Mouse (Mus musculus): Measurements from ENCODE around the gene Zfp583. TPM values are rescaled to one million over a fixed set of nuclear protein-coding genes. Genes with fewer than 3 reads are reported as not detected.
"Not testable (repeated sequence)": the region's sequence is repeated elsewhere in the genome, so short reads cannot be mapped to it uniquely, and the experiment has no call there.

Zfp583 gene
- 10 to 100 TPM in 1 of 26 experiments, 1 to 10 TPM in 25; 1.1 to 11.1 (median 4.2) TPM for total RNA-seq (2018; cell fraction: chromatin; rRNA removed)
- 1 to 10 TPM in 20 of 26 experiments, under 1 TPM in 6; 0.19 to 3.4 (median 1.4) TPM for total RNA-seq (2018; cell fraction: cytosol; rRNA removed)
- 1 to 10 TPM; 1.2 to 9.6 (median 2.9) TPM for total RNA-seq (2018; cell fraction: nucleus; rRNA removed)
- polyA plus RNA-seq (2018): 1.3 to 3.0 TPM (median 1.3 TPM) in 3 replicates

DNA sequence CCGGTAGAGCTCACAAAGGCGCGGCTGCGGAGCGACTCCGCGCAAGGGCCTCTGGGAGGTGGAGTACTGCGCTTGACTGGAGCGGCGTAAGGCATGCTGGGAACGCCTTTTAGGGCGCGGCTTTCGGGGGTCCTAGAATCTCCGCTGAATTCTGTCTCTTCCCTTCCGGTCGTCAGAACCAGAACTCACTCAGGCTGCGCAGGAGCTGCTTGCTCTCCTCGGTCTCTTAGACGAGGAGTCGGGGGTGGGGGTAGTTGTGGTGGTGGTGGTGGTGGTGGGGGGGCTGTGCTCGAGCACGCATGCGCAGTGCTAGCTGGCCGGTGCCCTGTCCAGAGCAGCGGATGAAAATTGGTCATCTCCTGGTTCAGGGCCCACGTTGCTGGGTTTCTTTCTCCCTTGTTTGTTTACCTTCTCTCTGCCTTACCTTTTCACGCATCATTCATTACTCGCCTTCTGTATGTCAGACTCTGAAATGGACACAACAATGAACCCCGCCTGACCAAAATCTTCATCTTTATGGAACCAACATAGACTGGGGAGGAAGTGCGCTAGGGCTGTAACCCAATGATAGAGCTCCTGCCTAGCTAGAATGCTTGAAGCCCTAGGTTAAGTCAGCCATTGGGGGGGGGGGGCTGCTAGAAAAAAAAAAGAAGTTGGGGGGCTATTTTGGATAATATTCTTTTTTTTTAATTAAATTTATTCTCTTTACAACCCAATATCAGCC lies at the start of gene Zfp583:
Gene Zfp583 (minus strand): TSS at position 53 of the 724 bp plus-strand sequence.
- Histone ChIP-seq H3K4me3 (ENCODE audit: inconsistent target) (peak within 1 kb of the TSS; percentile 51), H3K27ac (no peak within 1 kb of the TSS), H3K36me3 (ENCODE audit: inconsistent target) (no peaks in the 10 kb centered on the region), H3K79me2 (ENCODE audit: inconsistent target) (no peaks in the 10 kb centered on the region)
- WGBS (ENCODE audit: missing documents): 10% methylated on average over 31 of the region's 31 CpGs

DNA sequence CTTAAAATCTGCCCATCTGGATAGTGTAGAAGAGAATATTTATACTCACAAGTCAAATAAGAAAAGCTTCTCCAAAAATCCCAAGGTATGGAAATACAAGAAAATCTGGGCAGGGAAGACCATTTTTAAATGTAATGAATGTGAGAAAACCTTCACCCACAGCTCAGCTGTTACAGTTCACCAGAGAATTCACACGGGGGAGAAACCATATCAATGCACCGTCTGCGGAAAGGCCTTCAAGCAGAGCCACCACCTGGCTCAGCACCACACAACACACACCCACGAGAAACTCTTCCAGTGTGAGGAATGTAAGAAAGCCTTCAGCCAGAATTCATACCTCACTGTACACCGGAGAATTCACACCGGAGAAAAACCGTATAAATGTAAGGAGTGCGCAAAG lies 47.4 kb upstream of the Zfp583 start:
- H3K27ac ChIP-seq: no peak overlapping the region
- H3K79me2 ChIP-seq (ENCODE audit: inconsistent target): no peaks in the 10 kb centered on the region
- H3K4me3 ChIP-seq (ENCODE audit: inconsistent target): no peak overlapping the region
- H3K36me3 ChIP-seq (ENCODE audit: inconsistent target): peaks cover 8% of the 10 kb centered on the region; the same call in 1 of the 2 replicates
- 93% methylated on average over 8 of the region's 8 CpGs for WGBS (ENCODE audit: missing documents)

DNA sequence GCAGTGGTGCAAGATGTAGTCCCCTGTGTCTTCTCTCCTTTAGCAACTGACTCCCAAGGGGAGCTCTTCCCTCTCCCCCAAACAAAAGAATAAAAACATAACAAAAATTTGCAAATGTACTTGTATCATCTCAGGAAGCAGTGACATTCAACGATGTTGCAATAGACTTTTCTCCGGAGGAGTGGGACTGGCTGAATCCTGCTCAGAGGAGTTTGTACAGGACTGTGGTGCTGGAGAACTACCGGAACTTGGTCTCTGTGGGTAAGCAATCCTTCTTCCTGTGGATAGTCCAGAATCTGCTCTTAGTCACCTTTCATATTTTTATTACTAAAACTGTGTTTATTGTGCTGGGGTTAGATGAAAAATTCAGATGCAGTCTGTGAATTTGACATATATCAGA lies 41.9 kb upstream of the Zfp583 start:
- Histone ChIP-seq H3K36me3 (ENCODE audit: inconsistent target) (no peaks in the 10 kb centered on the region), H3K79me2 (ENCODE audit: inconsistent target) (no peaks in the 10 kb centered on the region), H3K27ac (no peak overlapping the region), H3K4me3 (ENCODE audit: inconsistent target) (no peak overlapping the region)
- WGBS (ENCODE audit: missing documents): 70% methylated on average over 3 of the region's 3 CpGs

DNA sequence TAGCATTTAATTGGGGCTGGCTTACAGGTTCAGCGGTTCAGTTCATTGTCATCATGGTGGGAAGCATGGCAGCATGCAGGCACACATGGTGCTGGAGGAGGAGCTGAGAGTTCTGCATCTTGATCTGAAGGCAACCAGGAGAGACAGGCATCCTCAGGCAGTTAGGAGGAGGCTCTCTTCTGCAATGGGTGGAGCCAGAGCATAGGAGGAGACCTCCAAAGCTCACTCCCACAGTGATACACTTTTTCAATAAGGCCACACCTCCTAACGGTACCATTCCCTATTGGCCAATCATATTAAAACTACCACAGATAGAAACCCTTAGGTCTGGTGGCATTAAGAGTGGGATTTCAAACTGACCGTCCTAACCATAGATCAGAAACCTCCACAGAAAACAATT lies 38.4 kb upstream of the Zfp583 start:
- no peaks in the 10 kb centered on the region for H3K36me3 ChIP-seq (ENCODE audit: inconsistent target)
- no peak overlapping the region for H3K27ac ChIP-seq
- H3K79me2 ChIP-seq (ENCODE audit: inconsistent target): no peaks in the 10 kb centered on the region
- H3K4me3 ChIP-seq (ENCODE audit: inconsistent target): no peak overlapping the region
- WGBS (ENCODE audit: missing documents): 98% methylated on average over 3 of the region's 3 CpGs

DNA sequence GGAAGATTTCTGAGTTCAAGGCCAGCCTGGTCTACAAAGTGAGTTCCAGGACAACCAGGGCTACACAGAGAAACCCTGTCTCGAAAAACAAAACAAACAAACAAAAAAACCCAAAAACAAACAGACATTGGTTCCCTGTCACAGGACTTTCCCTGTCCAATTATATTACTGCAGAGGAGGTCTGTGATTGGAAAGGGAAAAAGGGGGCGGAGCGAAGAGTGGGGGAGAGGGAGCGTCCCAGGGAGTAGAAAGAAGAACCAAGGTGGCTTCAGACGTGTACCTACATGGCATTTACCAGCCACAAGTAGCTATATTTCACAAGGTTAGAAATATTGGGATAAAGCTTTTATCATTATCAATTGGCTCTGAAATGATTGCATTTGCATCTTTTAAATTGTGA lies 37.1 kb upstream of the Zfp583 start:
- H3K27ac ChIP-seq; H3K79me2 ChIP-seq (ENCODE audit: inconsistent target); H3K36me3 ChIP-seq (ENCODE audit: inconsistent target); H3K4me3 ChIP-seq (ENCODE audit: inconsistent target): not testable (repeated sequence)
- 86% methylated on average over 5 of the region's 5 CpGs for WGBS (ENCODE audit: missing documents)

DNA sequence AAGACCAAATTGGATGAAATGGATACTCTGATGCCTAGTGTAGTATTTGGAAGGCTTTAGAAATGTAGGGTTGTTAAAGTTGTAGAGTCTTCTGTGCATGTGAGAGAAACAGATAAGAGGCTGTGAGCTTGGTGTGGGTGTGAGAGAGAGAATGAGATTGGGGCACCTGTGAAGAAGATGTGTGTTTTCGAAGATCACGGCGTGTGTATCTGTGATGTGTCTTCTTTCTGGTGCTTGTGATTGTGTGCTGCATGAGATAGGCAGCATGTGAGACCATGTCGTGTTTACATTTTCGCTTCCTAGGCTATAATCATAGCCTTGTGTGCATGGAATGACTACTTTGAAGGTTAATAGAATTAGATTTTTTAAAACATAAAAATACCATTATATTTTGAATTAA lies 36.1 kb upstream of the Zfp583 start:
- Histone ChIP-seq H3K79me2 (ENCODE audit: inconsistent target) (no peaks in the 10 kb centered on the region), H3K36me3 (ENCODE audit: inconsistent target) (no peaks in the 10 kb centered on the region), H3K27ac (no peak overlapping the region), H3K4me3 (ENCODE audit: inconsistent target) (no peak overlapping the region)
- WGBS (ENCODE audit: missing documents): 92% methylated on average over 5 of the region's 5 CpGs

DNA sequence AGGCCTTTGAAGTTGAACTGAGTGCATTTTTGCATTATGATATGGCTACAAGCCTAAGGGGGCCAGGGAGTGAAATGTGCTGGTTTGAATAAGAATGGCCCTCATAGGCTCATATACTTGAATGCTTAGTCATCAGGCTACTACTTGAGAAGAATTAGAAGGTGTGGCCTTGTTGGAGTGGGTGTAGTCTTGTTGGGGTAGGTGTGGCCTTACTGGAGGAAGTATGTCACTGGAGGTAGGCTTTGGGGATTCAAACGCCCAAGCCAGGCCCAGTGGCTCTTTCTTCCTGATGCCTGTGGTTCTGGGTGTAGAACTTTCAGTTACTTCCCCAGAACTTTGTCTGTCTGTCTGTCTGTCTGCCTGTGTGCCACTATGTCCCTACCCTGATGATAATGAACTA lies 33.7 kb upstream of the Zfp583 start:
- Histone ChIP-seq H3K27ac (no peak overlapping the region), H3K79me2 (ENCODE audit: inconsistent target) (no peaks in the 10 kb centered on the region), H3K36me3 (ENCODE audit: inconsistent target) (no peaks in the 10 kb centered on the region), H3K4me3 (ENCODE audit: inconsistent target) (no peak overlapping the region)
- 50% methylated on average over 1 of the region's 1 CpGs for WGBS (ENCODE audit: missing documents)

DNA sequence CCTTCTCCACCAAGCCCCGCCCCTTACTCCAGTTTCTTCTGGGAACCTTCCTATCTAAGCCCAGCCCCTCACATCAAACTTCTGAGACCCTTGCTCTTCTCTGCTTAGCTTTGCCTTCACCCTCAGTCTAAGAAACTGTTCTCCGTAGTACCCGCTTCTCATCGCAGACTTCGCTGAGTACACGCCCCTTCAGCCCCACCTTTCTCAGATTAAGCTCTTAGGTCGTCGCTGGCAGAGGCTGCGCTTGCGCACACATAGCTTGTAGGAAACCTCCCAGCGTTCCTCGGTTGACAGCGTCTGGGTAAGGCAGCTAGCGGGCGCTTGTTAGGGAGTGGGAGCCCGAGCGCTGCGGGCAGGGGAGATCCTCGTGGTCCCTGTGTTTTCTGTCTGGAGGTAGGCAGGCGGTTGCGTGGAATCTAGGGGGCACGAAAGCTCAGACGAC lies 32.0 kb upstream of the Zfp583 start, which contains the start of gene Zfp78:
Gene Zfp78 (plus strand): TSS at position 234 of the 442 bp plus-strand sequence.
- Histone ChIP-seq H3K27ac (peak within 1 kb of the TSS; percentile 62), H3K36me3 (ENCODE audit: inconsistent target) (no peaks in the 10 kb centered on the region), H3K79me2 (ENCODE audit: inconsistent target) (no peaks in the 10 kb centered on the region), H3K4me3 (ENCODE audit: inconsistent target) (peak within 1 kb of the TSS; percentile 86)
- WGBS (ENCODE audit: missing documents): 1% methylated on average over 23 of the region's 23 CpGs

DNA sequence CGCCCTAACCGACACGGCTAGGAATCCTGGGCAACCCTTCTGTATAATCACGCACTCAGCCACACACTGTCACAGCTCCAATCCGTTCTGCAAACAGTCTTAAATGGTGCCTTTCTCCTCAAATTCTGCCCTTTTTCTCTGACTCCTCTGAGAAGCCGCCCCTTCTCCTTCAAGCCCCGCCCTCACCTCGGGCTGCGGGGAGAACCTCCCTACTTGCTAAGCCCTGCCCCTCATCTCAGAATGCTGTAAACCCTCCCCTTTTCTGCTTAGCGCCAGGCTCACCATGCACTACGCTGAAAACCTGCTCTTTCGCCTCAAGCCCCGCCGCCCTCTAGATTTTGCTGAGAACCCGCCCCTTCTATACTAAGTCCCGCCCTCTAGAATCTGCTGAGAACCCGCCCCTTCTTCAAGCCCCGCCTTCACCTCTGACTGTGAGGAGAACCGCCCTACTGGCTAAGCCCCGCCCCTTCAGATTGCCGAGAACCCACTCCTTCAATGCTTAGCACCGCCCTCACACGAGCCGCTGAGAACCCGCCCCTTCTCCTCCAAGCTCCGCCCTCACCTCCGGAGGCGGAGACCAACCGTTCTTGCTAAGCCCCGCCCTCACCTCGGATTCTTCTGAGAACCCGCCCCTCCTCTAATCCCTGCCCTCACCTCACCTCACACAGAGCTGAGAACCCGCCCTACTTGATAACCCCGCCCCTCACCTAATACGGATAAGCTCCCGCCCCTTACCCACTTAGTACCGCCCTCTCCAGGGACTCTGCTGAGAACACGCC lies 31.4 kb upstream of the Zfp583 start:
- Histone ChIP-seq H3K79me2 (ENCODE audit: inconsistent target) (no peaks in the 10 kb centered on the region), H3K4me3 (ENCODE audit: inconsistent target) (peak overlapping the region; percentile 86), H3K27ac (peak overlapping the region; percentile 62), H3K36me3 (ENCODE audit: inconsistent target) (no peaks in the 10 kb centered on the region)
- WGBS (ENCODE audit: missing documents): 3% methylated on average over 37 of the region's 38 CpGs

DNA sequence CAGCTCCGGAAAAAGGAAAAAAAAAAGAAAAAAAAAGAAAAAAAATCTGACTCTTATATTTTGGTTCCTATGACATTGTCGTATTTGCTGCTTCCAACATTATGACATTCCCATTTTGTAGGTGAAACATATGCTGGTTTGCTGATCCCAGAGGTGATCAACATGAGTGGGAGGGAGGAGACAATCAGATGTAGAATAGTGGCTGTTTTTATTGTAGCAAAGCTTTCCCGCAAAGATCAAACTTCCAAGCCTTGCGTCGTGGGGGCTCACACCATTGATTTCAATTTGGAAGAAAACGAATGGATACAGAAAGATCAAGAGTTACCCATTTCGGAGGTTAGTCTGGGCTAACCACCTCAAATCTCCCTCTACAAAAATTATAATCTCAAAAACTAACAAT lies 30.7 kb upstream of the Zfp583 start:
- Histone ChIP-seq H3K27ac (peak overlapping the region; percentile 32), H3K4me3 (ENCODE audit: inconsistent target) (peak overlapping the region; percentile 45), H3K36me3 (ENCODE audit: inconsistent target) (no peaks in the 10 kb centered on the region), H3K79me2 (ENCODE audit: inconsistent target) (no peaks in the 10 kb centered on the region)
- WGBS (ENCODE audit: missing documents): 30% methylated on average over 6 of the region's 7 CpGs

DNA sequence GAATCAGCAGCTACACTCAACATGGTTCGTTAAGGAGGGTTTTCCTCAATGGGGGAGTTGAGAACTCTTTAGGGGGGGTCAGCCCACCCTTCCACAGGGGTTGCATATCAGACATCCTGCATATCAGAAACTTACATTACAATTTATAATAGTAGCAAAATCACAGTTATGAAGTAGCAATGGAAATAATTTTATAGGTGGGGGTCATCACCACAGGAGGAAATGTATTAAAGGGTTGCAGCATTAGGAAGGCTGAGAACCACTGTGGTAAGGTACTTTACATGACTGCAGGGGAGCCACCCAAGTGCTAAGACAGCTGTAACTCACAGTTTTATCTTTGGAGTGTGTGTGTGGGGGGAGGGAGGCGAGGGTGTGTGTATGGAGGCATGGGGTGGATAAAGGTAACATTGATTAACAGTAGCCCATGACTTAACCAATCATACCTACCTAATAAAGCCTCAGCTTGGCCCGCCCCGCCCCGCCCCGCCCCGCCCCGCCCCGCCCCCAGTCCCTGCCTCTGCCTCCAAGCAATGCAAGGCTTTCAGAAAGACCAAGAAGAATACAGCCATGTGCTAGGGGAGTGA lies 29.5 kb upstream of the Zfp583 start:
- H3K36me3 ChIP-seq (ENCODE audit: inconsistent target): no peaks in the 10 kb centered on the region
- H3K79me2 ChIP-seq (ENCODE audit: inconsistent target): no peaks in the 10 kb centered on the region
- H3K4me3 ChIP-seq (ENCODE audit: inconsistent target): no peak overlapping the region
- no peak overlapping the region for H3K27ac ChIP-seq
- 32% methylated on average over 9 of the region's 9 CpGs for WGBS (ENCODE audit: missing documents)

DNA sequence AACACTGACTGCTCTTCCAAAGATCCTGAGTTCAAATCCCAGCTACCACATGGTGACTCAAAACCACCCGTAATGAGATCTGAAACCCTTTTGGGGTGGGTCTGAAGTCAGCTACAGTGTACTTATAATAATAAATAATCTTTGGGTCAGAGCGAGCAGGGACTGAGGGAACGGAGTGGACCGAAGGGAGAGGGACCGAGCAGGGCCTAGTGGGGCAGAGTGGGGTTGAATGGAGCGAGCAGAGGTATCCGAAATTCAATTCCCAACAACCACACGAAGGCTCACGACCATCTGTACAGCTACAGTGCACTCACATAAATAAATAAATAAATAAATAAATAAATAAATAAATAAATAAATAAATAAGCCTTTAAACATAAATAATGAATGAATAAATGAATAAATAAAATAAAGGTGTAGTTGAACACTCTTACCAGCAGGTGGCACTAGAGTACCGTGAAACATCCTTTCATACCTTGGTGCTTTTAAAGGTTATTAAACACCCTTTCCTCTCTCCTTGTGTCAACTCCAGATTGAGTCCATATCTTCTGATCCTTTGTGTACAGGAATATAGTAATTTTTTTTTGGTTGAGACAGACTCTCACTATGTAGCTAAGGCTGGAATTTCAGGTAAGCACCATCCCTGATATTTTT lies 28.0 kb upstream of the Zfp583 start:
- H3K36me3 ChIP-seq (ENCODE audit: inconsistent target): no peaks in the 10 kb centered on the region
- no peaks in the 10 kb centered on the region for H3K79me2 ChIP-seq (ENCODE audit: inconsistent target)
- 55% methylated on average over 10 of the region's 10 CpGs for WGBS (ENCODE audit: missing documents)
- H3K27ac ChIP-seq: no peak overlapping the region
- H3K4me3 ChIP-seq (ENCODE audit: inconsistent target): no peak overlapping the region

DNA sequence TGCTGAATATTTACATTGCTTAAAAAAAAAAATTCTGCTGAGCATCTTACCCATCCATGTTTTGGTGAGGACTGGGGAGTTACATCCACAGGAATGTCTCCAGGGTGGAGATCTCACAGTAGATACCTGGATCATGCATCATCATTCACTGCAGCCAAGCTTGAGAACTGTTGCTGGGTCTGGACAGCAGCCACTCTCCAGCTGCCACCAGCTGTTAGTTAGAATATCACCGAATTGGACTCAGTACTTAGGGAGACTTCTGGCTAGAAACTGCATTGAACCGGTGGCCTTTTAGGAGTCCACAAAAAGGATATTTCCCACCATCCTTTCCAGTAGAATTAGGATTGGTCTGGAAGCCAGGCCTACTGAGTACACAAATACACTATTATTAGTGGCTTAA lies 27.0 kb upstream of the Zfp583 start:
- 78% methylated on average over 2 of the region's 2 CpGs for WGBS (ENCODE audit: missing documents)

DNA sequence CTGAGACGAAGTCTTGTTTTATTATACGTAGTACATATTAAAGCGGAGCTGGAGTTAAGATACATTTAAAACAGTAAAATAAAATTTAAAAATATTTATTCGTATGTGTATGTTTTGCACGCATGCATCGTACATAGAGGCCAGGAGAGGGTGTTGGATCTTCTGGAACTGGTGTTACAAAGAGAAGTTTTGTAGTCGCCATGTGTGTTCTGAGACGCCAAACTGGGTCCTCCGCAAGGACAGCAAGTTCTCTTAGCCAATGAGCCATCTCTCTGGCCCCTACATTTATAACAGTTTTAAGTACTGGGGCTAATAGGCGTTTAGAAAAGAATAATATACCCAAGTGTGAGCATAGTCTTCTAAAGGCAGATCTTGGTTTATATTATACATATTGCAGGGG lies 13.0 kb upstream of the Zfp583 start:
- Histone ChIP-seq H3K79me2 (ENCODE audit: inconsistent target) (no peaks in the 10 kb centered on the region), H3K27ac (no peak overlapping the region), H3K36me3 (ENCODE audit: inconsistent target) (no peaks in the 10 kb centered on the region), H3K4me3 (ENCODE audit: inconsistent target) (no peak overlapping the region)
- WGBS (ENCODE audit: missing documents): 48% methylated on average over 10 of the region's 10 CpGs

More for the DNA sequence above, 27.0 kb upstream of the Zfp583 start:
- H3K27ac ChIP-seq: no peak overlapping the region
- no peaks in the 10 kb centered on the region for H3K79me2 ChIP-seq (ENCODE audit: inconsistent target)
- H3K36me3 ChIP-seq (ENCODE audit: inconsistent target): no peaks in the 10 kb centered on the region
- H3K4me3 ChIP-seq (ENCODE audit: inconsistent target): no peak overlapping the region
